Mouse (Mus musculus) c-Kit-positive CD71-positive TER-119-positive erythroid progenitor cells, embryonic 14.5 days (primary cell): ENCODE measurements around the gene Grsf1.
A peak's percentile ranks its signal among the peaks of the same experiment; 100 is the strongest.

ENCODE experiments used
- DNase-seq: peaks from one replicate; pipeline ENCODE4 v3.0.0-alpha.2; 2013; ENCODE audit warnings: low spot score

The Grsf1 gene

GRCm38 (mm10) chr5:88630883-88631282 is 45.1 kb downstream of the Grsf1 start:
- no peak for DNase-seq

- no peak for DNase-seq
Observed at GRCm38 (mm10) chr5:88629987-88630386, 46.0 kb downstream of the Grsf1 start.

DNA sequence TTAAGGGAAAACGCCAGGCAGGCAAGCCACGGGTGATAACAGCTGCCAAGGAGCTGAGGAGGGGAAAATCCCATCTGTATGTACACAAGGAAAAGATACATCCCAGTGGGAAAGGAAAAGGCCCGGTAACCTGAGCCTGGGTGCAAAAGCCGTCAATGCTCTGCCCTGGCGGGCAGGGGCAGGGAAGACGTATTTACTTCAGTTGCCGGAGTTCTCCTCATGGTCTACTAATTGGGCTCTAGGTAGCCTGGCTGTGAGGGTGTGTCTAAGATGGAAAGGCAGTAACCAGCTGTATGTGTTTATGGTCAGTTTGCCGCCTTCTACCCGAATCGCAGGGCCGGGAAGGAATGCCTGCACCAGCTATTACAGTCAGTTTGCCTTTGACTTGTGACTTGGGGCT is 46.8 kb downstream of the Grsf1 start:
- DNase-seq: no peak

GRCm38 (mm10) chr5:88627545-88627944 is 48.4 kb downstream of the Grsf1 start:
- peak; percentile 80 for DNase-seq

GRCm38 (mm10) chr5:88616988-88617387 is 59.0 kb downstream of the Grsf1 start:
- no peak for DNase-seq

- no peak for DNase-seq
Observed at GRCm38 (mm10) chr5:88614129-88614528, 61.8 kb downstream of the Grsf1 start.
